Mouse (Mus musculus) embryo, embryonic 10.5 days (tissue): ENCODE results near the gene Has3.

ENCODE experiments used
- DNase-seq: peaks from one replicate; pipeline ENCODE4 v3.0.0-alpha.2; 2015; ENCODE audit warnings: low spot score

The Has3 gene

DNA sequence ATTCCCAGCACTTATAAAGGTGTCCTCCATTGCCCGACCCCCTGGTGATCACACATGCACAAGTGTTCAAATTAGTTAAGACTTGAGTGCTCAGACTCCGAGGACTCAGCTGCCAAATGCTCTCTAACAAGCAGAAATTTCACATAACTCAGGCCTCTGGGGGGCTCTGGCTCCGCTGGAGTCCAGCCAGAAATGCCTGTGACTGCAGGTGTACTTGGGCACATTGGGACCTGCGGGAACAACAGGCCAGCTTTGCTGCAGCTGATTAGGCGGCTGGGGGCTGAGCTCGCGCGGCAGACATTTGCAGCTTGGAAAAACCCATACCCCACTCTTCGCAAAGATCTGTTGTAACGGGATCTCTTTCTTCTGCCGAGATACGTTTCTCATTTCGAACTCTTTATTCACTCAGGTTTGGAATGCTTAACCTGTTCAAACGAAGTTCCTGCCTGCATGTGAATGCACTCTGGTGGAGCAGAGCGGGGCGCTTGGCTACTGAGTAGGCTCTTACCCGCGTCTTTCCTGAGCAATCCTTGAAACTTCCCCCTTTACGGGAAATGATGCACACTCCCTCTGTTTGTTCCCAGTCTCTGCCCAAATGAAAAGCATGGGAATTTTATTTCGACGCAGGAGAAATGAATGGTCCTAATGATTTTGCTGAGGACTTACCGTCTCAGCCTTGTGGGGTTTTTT lies 62.5 kb downstream of the Has3 start:
- peak; percentile 47 for DNase-seq

DNA sequence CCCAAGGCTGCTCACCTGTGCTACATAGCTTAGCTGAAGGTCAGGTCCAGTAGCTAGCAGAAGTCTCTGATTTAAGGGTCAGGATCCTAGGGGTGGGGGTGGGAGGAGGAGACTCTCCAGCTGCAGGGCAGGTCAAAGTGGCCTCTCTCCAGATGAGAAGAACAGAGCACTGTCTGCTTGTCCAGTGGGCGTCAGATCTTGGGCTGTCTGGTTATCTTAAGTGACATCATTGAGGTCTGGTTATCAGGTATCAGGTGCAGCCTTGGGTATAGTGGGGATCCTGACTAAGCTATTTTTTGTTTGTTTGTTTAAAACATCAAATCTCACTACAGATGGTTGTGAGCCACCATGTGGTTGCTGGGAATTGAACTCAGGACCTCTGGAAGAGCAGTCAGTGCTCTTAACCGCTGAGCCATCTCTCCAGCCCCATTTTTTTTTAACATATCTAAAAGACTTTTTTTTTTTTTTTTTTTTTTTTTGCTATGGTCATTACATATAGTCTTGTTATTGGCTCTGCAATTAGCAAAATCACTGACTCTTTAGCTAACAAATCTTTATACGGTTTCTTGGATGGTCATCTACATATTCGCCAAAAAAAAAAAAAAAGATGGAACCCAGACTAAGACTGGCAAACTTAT lies 63.6 kb downstream of the Has3 start:
- DNase-seq: no peak
